Mouse (Mus musculus) C2C12 (cell line): ENCODE measurements around the gene Atxn2. TPM values are rescaled to one million over a fixed set of nuclear protein-coding genes. Genes with fewer than 3 reads are reported as not detected.

Experiments
- H3K27me3 ChIP-seq: one replicate; pipeline ENCODE4 v1.6.1; 2011; ENCODE audit not compliant: control insufficient read depth, insufficient read depth, insufficient read length
- H3K36me3 ChIP-seq: one replicate; pipeline ENCODE4 v1.6.1; 2011; ENCODE audit not compliant: control insufficient read depth, insufficient read depth
- H3K4me3 ChIP-seq: one replicate; pipeline ENCODE4 v1.5.1; 2011; ENCODE audit warnings: mild to moderate bottlenecking, control low read depth; ENCODE audit not compliant: poor library complexity, insufficient read depth, severe bottlenecking
- H3K79me2 ChIP-seq: one replicate; pipeline ENCODE4 v1.6.1; 2011; ENCODE audit not compliant: control insufficient read depth, insufficient read depth
- H3K79me3 ChIP-seq: one replicate; pipeline ENCODE4 v1.6.1; 2011; ENCODE audit warnings: low read depth, control low read depth
- H3ac ChIP-seq: one replicate; pipeline ENCODE3; 2011; ENCODE audit warnings: low read depth; ENCODE audit not compliant: control insufficient read depth, insufficient read length
- CEBPB ChIP-seq: IDR thresholded peaks from one replicate; pipeline ENCODE4 v1.6.1; 2011; ENCODE audit warnings: low read depth, mild to moderate bottlenecking, control low read depth, moderate library complexity
- CTCF ChIP-seq: IDR thresholded peaks from one replicate; pipeline ENCODE4 v1.5.1; 2011; ENCODE audit not compliant: control insufficient read depth, insufficient read depth, insufficient read length
- FOSL1 ChIP-seq: IDR thresholded peaks from one replicate; pipeline ENCODE4 v1.8.0; 2011; ENCODE audit warnings: mild to moderate bottlenecking, low read length; ENCODE audit not compliant: poor library complexity, insufficient read depth, severe bottlenecking
- MAX ChIP-seq: IDR thresholded peaks from one replicate; pipeline ENCODE4 v1.6.1; 2011; ENCODE audit warnings: mild to moderate bottlenecking, control low read depth
- MYOD1 ChIP-seq: IDR thresholded peaks from one replicate; pipeline ENCODE4 v1.6.1; 2011; ENCODE audit warnings: low read depth; ENCODE audit not compliant: control insufficient read depth, insufficient read length
- MYOG ChIP-seq: IDR thresholded peaks from one replicate; pipeline ENCODE4 v1.6.1; 2011; ENCODE audit not compliant: control insufficient read depth, insufficient read length; ENCODE audit errors: extremely low read depth
- USF1 ChIP-seq: IDR thresholded peaks from one replicate; pipeline ENCODE4 v1.6.1; 2011; ENCODE audit warnings: low read depth, mild to moderate bottlenecking, control low read depth, moderate library complexity
- long read RNA-seq, 2 experiments: library from polyadenylated mRNA; unstranded; transcript quantifications; one replicate each; pipeline ENCODE4 v2.0.0; 2019 to 2020
- polyA plus RNA-seq: library from polyadenylated mRNA; unstranded; fragments of >200 nt; fragmentation: generic; extraction: Trizol; gene quantifications from one replicate; pipeline ENCODE4 v1.2.1, GENCODE M21; 2012; ENCODE audit warnings: missing spikeins

The Atxn2 gene
- 69.9 TPM for polyA plus RNA-seq
- long read RNA-seq, experiment 1, partial matches to known transcripts, result 5 of 9 reads
- long read RNA-seq, experiment 1, other reads (novel, unspliced or antisense), result 4 of 9 reads
- long read RNA-seq, experiment 2, partial matches to known transcripts, result 5 of 9 reads
- long read RNA-seq, experiment 2, other reads (novel, unspliced or antisense), result 4 of 9 reads

DNA sequence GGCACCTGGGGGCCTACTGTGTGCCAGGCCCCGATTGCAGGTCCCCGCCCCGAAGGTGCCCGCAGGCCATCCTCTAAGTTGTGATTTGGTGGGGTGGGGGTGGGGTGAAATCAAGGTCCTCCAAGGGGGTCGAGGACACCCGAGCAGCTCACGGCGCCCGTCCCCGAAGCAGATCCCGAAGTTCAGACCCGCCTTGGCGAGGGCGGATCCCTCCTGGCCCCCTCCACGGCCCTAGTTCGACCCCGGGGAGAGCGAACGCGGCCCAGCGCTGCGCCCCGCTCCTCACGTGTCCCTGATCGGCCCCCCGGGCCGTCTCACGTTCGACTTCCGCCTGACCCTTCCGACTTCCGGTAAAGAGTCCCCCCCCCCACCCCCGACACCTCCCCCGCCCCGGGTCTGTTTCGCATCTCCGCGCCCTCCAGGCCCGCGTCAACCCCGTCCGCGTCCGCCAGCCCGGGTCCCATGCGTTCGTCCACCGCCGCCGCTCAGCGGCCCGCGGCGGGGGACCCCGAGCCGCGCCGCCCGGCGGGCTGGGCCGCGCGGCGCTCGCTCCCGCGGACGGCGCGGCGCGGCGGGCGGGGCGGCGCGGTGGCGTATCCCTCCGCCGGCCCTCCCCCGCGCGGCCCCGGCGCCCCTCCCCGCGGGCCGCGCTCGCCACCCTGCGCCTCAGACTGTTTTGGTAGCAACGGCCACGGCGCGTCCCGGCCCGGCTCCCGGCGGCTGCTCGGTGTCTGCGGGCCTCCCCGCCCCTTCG is at the start of gene Atxn2:
Gene Atxn2, plus strand, starts transcription at position 164 of the 754 bp plus-strand sequence.
- Histone ChIP-seq H3K27me3 (no peaks in the 10 kb centered on the region), H3K36me3 (no peaks in the 10 kb centered on the region), H3K4me3 (peak within 1 kb of the TSS; percentile 71), H3K79me3 (peaks cover 42% of the 10 kb centered on the region), H3ac (peak within 1 kb of the TSS; percentile 88), H3K79me2 (peaks cover 45% of the 10 kb centered on the region)
- TF ChIP-seq USF1, result peak; percentile 71
- peak; percentile 12 for TF ChIP-seq MAX
- no peak for TF ChIP-seq CEBPB
- TF ChIP-seq MYOG, result no peak

GRCm38 (mm10) chr5:121661494-121661893 is 49.6 kb upstream of the Atxn2 start:
- peaks cover 16% of the 10 kb centered on the region for H3K79me3 ChIP-seq
- peak overlapping the region; percentile 30 for H3ac ChIP-seq
- H3K4me3 ChIP-seq, result peak overlapping the region; percentile 87
- H3K79me2 ChIP-seq, result peaks cover 37% of the 10 kb centered on the region
- no peaks in the 10 kb centered on the region for H3K27me3 ChIP-seq
- TF ChIP-seq CEBPB (no peak), USF1 (no peak), MAX (no peak), MYOG (no peak), FOSL1 (no peak), MYOD1 (no peak)
- H3K36me3 ChIP-seq, result peaks cover 28% of the 10 kb centered on the region

DNA sequence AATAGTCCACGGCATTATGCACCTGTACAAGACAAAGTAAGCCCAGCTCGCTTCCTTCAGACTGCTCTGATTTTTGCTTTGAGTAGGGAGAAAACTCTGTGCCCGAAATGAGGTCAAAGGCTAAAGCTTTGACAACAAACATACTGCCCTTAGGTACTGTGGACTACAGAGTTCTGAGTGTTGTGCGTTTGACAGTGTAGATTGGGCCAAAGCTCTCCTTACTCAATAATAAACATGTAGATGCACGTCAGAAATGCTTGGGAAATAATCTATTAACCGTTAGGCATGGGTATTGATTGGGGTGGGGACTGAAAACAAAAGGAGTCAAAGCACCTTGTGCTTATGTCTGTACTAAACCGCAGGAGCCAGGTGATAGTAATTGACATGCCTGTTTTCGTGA is 47.7 kb upstream of the Atxn2 start:
- no peak for TF ChIP-seq MAX
- no peak for TF ChIP-seq USF1
- no peak for TF ChIP-seq CTCF
- no peak for TF ChIP-seq CEBPB
- no peak for TF ChIP-seq FOSL1
- no peak for TF ChIP-seq MYOG
- TF ChIP-seq MYOD1, result no peak
- Histone ChIP-seq H3K36me3 (peaks cover 40% of the 10 kb centered on the region), H3K27me3 (no peaks in the 10 kb centered on the region), H3K79me2 (peaks cover 37% of the 10 kb centered on the region), H3ac (no peak overlapping the region), H3K79me3 (peaks cover 19% of the 10 kb centered on the region), H3K4me3 (no peak overlapping the region)

GRCm38 (mm10) chr5:121664078-121664477 is 47.1 kb upstream of the Atxn2 start:
- Histone ChIP-seq H3K36me3 (peaks cover 40% of the 10 kb centered on the region), H3ac (no peak overlapping the region), H3K4me3 (no peak overlapping the region), H3K79me3 (peaks cover 20% of the 10 kb centered on the region), H3K27me3 (no peaks in the 10 kb centered on the region), H3K79me2 (peaks cover 37% of the 10 kb centered on the region)
- TF ChIP-seq MAX (no peak), FOSL1 (no peak), USF1 (no peak), CTCF (no peak), MYOG (no peak), CEBPB (no peak), MYOD1 (no peak)

DNA sequence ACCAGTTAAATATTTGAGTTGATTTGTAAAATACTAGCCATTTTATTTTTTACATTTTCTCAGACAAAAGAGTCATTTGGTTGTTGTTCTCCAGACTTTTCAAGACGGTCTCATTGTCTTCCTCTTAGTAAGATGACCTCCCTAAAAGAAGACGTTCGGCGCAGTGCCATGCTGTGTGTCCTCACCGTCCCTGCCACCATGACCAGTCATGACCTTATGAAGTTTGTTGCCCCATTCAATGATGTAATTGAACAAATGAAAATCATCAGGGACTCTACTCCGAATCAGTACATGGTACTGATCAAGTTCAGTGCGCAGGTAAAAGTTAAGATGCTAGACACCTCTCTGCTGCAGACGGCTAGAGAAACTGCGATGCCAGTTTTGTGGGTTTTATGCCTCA is 46.2 kb upstream of the Atxn2 start:
- H3K27me3 ChIP-seq, result no peaks in the 10 kb centered on the region
- H3K36me3 ChIP-seq, result peaks cover 43% of the 10 kb centered on the region
- no peak for TF ChIP-seq MYOG
- TF ChIP-seq FOSL1, result no peak
- H3K79me2 ChIP-seq, result peaks cover 34% of the 10 kb centered on the region
- H3K4me3 ChIP-seq, result no peak overlapping the region
- H3K79me3 ChIP-seq, result peaks cover 20% of the 10 kb centered on the region
- H3ac ChIP-seq, result no peak overlapping the region

GRCm38 (mm10) chr5:121667067-121667466 is 44.1 kb upstream of the Atxn2 start:
- H3K79me3 ChIP-seq, result peaks cover 11% of the 10 kb centered on the region
- no peak overlapping the region for H3K4me3 ChIP-seq
- no peaks in the 10 kb centered on the region for H3K27me3 ChIP-seq
- H3ac ChIP-seq, result no peak overlapping the region
- H3K79me2 ChIP-seq, result peaks cover 22% of the 10 kb centered on the region
- no peak for TF ChIP-seq MYOD1
- H3K36me3 ChIP-seq, result peaks cover 54% of the 10 kb centered on the region
